Mouse (Mus musculus) liver, postnatal 0 days (tissue): ENCODE measurements around the gene Lrrc23.

Source experiments
- CTCF ChIP-seq: sonication (generic); IDR thresholded peaks from 2 replicates; pipeline ENCODE4 v1.5.1; 2016; ENCODE audit warnings: antibody characterized with exemption, low read depth
- EP300 ChIP-seq: IDR thresholded peaks from 2 replicates; pipeline ENCODE4 v1.6.1; 2016; ENCODE audit warnings: antibody characterized with exemption, low read depth, mild to moderate bottlenecking

- no peak for TF ChIP-seq CTCF
- TF ChIP-seq EP300: no peak
Measured at GRCm38 (mm10) chr6:124791911-124792310, 12.4 kb upstream of the Lrrc23 start.
